Mouse (Mus musculus) MEL (cell line): Measurements from ENCODE around the gene Adprm.

ENCODE experiments used
- CHD1 ChIP-seq: IDR thresholded peaks from 2 replicates; pipeline ENCODE4 v1.6.1; 2012; ENCODE audit warnings: low read depth, mild to moderate bottlenecking, inconsistent platforms, low read length, improper control_type of control experiment
- CTCF ChIP-seq, 3 experiments: IDR thresholded peaks in 2 of 3; conservative IDR thresholded peaks in 1 of 3; 2 replicates each; pipeline ENCODE4 v1.5.1; 2011 to 2012; ENCODE audit warnings: low read length in 3 of 3, low read depth in 2 of 3, mild to moderate bottlenecking in 2 of 3, improper control_type of control experiment in 1 of 3, inconsistent platforms in 1 of 3, mixed read lengths in 1 of 3, moderate library complexity in 1 of 3; ENCODE audit not compliant: control insufficient read depth in 1 of 3, insufficient read depth in 1 of 3, poor library complexity in 1 of 3, severe bottlenecking in 1 of 3
- E2F4 ChIP-seq: IDR thresholded peaks from 2 replicates; pipeline ENCODE4 v1.6.1; 2011; ENCODE audit warnings: low read depth, low read length, improper control_type of control experiment, borderline replicate concordance
- MAFK ChIP-seq: IDR thresholded peaks from 2 replicates; pipeline ENCODE4 v1.6.1; 2011; ENCODE audit warnings: low read depth, mild to moderate bottlenecking, low read length, improper control_type of control experiment, borderline replicate concordance
- MAX ChIP-seq: IDR thresholded peaks from 2 replicates; pipeline ENCODE4 v1.6.1; 2011; ENCODE audit warnings: low read length, improper control_type of control experiment
- MYC ChIP-seq: IDR thresholded peaks from 2 replicates; pipeline ENCODE4 v1.6.1; 2011; ENCODE audit warnings: low read depth, mild to moderate bottlenecking, low read length, improper control_type of control experiment, moderate library complexity
- NRF1 ChIP-seq: IDR thresholded peaks from 2 replicates; pipeline ENCODE4 v1.6.1; 2014; ENCODE audit warnings: low read depth, mild to moderate bottlenecking, inconsistent platforms, low read length, improper control_type of control experiment, moderate library complexity; ENCODE audit not compliant: poor library complexity, insufficient read depth, severe bottlenecking
- POLR2A ChIP-seq, 2 experiments: IDR thresholded peaks; 2 replicates each; pipeline ENCODE4 v1.6.1; 2011 to 2012; ENCODE audit warnings: low read length in 2 of 2, mild to moderate bottlenecking in 2 of 2, control low read depth in 1 of 2, improper control_type of control experiment in 1 of 2, low read depth in 1 of 2, moderate library complexity in 1 of 2; ENCODE audit not compliant: control insufficient read depth in 1 of 2, insufficient read depth in 1 of 2, poor library complexity in 1 of 2
- RAD21 ChIP-seq: IDR thresholded peaks from 2 replicates; pipeline ENCODE4 v1.6.1; 2011; ENCODE audit warnings: mild to moderate bottlenecking, low read depth, low read length, improper control_type of control experiment
- TBP ChIP-seq: IDR thresholded peaks from 2 replicates; pipeline ENCODE4 v1.8.0; 2011; ENCODE audit warnings: low read depth, low read length, improper control_type of control experiment
- USF2 ChIP-seq, 2 experiments: IDR thresholded peaks; 2 replicates each; pipeline ENCODE4 v1.6.1; 2011 to 2012; ENCODE audit warnings: improper control_type of control experiment in 2 of 2, low read length in 2 of 2, borderline replicate concordance in 1 of 2, inconsistent platforms in 1 of 2, low read depth in 1 of 2, mild to moderate bottlenecking in 1 of 2; ENCODE audit not compliant: insufficient read depth in 1 of 2
- ZC3H11A ChIP-seq: IDR thresholded peaks from 2 replicates; pipeline ENCODE4 v1.6.1; 2012; ENCODE audit warnings: low read depth, mild to moderate bottlenecking, inconsistent platforms, low read length, improper control_type of control experiment

- no peak for TF ChIP-seq CTCF (IDR thresholded peaks at IDR 0.05 in 2 of 3, conservative IDR thresholded peaks at IDR 0.05 in 1 of 3; ENCODE audit: control insufficient read depth in 1 of 3, insufficient read depth in 1 of 3, low read depth in 2 of 3, low read length in 3 of 3, poor library complexity in 1 of 3, severe bottlenecking in 1 of 3)
- TF ChIP-seq MAX: no peak
- no peak for TF ChIP-seq RAD21
- TF ChIP-seq NRF1: no peak
- TF ChIP-seq POLR2A (IDR thresholded peaks at IDR 0.05; ENCODE audit: control insufficient read depth in 1 of 2, insufficient read depth in 1 of 2, low read depth in 1 of 2, low read length in 2 of 2, poor library complexity in 1 of 2): no peak
- no peak for TF ChIP-seq USF2 (IDR thresholded peaks at IDR 0.05; ENCODE audit: borderline replicate concordance in 1 of 2, insufficient read depth in 1 of 2, low read depth in 1 of 2, low read length in 2 of 2)
- no peak for TF ChIP-seq ZC3H11A
- TF ChIP-seq MAFK: no peak
- no peak for TF ChIP-seq TBP
- TF ChIP-seq CHD1: no peak
- no peak for TF ChIP-seq MYC
- no peak for TF ChIP-seq E2F4
Measured at GRCm38 (mm10) chr11:67093652-67094051, 41.3 kb upstream of the Adprm start.
